Mouse (Mus musculus) frontal cortex, adult (tissue): ENCODE results near the gene Lpcat2.

Experiments
- ATAC-seq: cut with Nextera tagmentation; 2 replicates; pipeline ENCODE4 v1.9.2; 2017; ENCODE audit warnings: mild to moderate bottlenecking, moderate library complexity, mixed read lengths; ENCODE audit not compliant: low TSS enrichment

Gene Lpcat2

DNA sequence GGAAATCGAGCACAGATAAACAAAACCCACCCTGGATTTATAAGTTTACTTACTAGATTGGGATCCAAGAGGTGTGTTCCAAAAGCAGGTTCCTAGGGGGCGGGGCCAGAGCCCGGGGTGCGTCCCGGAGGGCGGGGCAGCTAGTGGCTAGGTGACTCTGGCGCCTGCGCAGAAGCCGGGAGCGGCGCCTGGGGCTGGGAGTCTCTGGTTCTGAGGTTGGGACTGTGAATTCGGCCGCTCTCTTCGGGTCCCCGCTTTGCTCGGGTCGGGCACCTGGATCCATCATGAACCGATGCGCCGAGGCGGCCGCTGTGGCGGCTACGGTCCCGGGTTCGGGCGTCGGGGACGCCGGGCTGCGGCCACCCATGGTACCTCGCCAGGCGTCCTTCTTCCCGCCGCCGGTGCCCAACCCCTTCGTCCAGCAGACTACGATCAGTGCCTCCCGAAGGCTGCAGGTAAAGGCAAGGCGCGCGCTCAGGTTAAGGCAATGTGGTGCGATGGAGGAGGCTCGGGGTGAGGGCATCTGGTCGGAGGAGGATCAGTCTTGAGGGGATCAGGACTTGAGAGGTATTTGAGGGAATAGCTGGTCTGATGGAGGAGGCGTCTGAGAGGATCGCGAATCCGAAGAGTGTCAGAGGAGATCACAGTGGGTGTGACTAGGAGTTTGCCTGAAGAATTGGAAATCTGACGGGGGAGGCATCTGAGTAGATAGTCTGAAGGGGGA lies at the start of gene Lpcat2:
Gene Lpcat2, plus strand, starts transcription at position 169 of the 724 bp plus-strand sequence.
- peak; percentile 91 for ATAC-seq

DNA sequence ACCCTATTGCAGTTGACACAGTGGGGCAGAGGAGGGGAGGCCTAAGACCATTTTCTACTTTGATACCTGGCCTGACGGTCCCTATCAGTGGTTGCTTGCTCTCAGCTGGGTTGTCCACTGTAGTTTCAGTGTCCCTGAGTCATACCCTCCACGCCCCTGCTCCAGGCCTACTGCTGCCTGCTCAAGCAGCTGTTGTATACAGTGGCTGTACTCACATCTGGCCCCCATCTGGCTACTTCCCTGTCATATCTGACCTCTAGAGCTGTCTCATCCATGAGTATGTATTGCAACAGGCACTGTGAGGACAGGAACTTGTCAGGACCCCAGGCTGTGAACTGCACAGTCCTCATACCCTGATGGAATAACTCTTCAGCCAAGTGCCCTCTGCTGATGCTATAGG lies 42.4 kb upstream of the Lpcat2 start:
- ATAC-seq, result no peak

DNA sequence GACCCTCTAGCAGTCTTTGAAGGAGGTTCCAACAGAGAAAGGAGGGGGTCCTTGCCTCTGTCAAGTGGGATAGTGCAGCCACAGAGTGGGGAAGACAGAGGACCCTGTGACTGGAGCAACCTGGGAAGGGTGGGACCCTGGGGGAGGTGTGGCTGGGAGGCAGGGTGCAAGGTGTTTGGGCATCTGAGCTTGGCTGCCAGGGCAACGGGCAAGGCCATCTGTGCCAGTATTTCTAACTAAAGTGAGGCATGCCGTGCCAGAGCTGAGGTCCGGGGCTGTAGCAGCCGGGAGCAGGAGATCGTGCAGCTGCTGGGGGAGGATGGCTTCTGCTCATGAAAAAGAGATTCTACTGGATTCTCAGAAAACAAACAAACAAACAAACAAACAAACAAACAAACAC lies 39.5 kb upstream of the Lpcat2 start:
- ATAC-seq, result no peak

DNA sequence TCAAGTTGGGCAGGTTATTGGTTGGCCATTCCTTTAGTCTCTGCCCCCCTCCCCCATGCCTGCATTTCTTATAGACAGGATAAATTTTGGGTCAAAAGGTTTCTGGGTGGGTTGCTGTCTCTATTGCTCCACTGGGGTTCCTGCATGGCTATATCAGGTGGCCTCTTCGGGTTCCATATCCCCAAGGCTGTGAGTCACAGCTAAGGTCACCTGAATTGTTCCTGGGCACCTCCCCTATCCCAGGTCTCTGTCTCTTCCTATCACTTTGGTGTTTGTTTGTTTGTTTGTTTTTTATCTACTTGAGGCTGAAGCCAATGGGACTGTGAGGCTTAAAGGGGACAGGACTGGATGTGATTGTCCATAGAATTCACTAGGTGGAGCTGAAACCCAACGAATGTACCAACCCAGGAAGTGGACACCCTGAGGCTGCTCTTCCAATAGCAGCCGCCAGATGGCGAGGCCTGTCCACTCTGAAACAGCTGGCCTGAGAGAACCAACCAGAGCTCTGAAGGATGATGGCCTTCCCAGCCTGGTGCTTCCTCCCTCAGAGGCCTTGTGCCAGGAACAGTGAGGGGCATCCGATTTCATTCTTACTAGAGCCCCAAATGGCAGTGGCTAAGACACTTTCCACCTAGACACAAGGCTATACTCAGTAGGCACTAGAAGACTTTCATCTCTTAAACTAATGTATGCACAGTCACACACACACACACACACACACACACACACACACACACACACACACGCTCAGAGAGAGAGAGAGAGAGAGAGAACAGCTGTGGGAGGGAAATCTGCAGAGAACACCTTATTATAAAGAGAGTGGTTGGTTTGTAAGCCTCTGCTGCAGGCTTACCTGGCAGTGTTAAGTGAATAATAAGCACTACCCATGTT lies 37.0 kb upstream of the Lpcat2 start:
- ATAC-seq, result peak; percentile 97

DNA sequence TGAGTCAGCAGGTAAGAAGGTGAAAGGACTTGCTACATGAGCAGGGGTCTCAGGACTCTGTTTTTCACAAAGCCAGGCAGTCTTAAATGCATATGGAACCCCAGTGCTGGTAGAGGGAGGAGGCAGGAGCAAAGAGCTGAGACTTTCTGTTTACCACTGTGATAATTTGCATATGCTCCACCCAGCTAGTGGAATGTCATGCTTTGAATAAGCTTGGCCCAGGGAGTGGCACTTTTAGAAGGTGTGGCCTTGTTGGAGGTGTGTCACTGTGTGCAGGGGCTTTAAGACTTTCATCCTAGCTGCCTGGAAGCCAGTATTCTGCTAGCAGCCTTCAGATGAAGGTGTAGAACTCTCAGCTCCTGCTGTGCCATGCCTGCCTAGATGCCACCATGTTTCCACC lies 34.0 kb upstream of the Lpcat2 start:
- no peak for ATAC-seq

DNA sequence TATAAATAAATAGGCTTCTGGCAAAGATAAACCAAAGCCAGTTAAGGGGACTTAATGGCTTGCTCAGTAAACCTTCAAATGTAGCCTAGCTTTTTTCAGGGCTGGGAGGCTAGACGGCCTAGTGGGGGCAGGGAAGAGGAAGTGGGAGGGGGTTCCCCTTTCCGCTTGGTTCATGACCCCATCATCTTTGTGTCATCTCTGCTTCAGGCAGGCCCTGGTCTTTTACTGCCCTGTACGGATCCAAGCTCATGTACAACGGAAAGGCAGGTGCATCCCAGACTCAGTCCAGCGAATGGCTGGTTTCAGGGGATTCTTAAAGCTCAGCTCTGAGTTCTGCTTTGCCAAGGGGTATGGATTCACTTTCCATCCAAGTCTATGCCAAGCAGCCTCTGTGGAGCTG lies 32.8 kb upstream of the Lpcat2 start:
- no peak for ATAC-seq

DNA sequence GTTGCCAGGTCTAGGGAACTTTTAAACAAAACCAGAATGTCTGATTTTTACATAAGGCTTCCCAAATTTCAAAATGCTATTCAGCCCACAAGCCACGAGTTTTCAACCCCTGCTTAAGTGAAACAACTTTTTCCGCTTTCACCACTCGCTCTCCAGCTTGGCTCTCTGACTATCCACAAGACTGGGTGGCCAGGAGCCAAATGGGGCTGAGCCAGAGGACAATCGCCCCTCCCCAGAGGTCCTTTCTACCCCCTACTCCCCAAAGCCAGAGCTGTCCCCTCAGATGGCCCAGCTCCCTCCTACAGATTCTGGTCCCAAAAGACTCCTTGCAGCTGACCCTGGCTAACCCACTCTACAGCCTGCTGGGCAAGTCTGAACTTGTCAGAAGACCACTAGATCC lies 29.1 kb upstream of the Lpcat2 start:
- no peak for ATAC-seq

DNA sequence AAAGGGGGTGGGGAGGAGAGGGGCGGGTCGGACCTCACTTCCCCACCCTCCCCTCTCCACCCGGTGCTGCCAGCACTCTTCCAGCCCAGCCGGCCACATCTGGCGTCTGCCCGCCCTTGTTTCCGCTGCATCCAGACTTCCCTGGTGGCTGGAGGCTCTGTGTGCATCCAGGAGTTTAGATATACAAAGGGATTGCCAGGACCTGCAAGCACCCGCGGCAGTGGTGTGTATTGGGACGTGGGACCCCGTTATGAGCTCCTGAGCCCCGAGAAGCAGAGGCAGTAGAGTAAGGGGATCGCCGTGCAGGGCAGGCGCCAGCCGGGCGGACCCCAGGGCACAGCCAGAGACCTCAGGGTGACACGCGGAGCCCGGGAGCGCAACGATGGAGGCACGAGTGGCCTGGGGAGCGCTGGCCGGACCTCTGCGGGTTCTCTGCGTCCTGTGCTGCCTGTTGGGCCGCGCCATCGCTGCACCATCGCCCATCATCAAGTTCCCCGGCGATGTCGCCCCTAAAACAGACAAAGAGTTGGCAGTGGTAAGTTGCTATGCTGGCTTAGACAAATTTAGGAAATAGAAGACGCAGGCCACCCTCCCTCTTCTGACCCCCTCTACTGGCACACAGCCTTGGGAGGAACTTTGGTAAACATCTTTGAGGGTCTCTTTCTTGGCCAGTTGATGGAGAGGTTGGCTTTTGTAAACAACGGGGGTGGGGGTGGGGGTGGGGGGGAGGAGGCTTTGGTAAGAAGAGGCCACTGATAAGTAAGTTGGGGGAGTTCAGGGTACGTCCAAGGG lies 27.7 kb upstream of the Lpcat2 start, which contains the start of gene Mmp2:
Gene Mmp2, plus strand, starts transcription at position 49 of the 792 bp plus-strand sequence.
- no peak for ATAC-seq

DNA sequence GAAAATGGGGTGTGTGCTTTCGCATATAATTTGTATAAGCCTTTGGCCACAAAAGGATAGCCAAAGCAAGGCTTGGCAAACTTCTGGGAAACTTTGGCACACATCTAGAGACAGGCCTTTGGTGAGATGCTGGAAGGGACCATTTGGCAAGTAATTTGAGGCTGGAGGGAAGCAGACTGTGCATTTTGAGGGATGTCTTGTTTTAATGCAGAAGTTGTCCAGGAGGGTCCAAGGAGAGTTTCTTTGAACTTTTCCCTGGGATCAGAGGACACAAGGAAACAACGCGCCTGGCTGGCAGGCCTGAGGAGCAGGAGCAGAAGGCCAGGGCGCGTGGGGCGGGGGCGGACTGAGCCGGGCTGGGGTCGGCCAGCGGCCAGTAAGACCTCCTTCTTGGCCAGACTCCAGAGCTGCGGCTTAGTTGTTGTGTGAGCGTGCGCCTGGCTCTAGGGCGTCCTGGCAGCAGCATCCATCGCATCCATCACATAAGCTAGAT lies 26.8 kb upstream of the Lpcat2 start:
- no peak for ATAC-seq

DNA sequence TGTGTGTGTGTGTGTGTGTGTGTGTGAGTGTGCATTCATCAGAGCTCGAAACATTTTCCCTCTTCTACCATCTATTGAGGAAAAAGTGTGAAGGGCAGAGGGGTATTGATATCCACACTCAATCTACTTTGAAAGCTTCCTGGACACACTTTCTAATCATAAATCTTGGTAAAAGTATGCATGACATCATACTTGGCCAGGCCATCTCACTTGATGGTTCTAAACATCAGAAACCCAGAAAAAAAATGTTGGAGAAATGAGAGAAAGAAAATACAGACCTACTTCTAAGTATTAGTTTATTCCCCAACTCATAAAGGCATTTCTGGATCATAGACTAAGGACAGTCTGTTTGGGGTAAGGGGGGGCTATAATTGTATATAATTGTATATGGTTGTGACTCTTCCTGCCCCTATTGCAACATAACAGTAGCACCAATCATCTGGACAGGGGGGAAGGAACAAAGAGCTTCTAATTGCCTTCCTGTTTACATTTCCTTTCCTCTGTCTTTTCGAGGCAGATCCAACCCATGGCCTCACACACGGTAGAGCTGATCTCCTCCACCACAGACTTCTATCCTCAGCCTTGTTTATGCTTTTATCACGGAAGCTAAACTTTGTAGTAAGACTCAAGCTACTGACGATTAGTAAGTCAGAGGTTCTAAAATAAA lies 20.9 kb upstream of the Lpcat2 start:
- no peak for ATAC-seq

DNA sequence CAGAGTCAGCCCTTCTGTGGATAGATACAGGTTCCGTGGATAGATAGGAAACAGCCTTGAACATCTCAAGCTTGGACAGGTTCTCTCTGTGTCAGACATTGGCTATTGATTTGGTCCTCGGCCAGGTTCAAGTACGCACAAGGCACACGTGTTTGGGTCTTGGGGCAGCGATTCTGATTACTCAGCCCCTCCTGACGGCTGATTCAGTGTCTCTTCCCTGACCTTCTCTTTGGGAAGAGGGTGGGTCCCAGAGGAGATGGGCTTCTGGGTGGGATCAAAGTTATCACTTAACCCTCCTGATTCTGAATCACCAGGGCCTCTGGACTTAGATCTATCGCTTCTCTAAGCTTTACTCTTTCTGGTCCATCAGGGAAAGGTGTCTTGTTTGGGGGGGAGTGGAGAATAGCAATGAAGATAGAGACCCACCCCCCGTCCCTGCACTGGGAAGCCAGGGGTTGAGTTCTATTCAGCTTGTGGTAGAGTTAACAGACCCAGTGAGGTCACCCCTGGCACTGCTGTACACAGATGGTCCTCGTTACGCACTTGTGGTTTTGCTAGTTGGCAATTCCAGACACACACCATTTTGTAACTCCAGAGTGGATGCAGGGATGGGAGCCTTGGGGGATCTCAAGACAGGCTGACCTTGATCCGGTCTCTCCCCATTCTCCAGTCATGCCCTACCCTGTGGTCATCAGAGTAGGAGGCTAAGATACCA lies 20.2 kb upstream of the Lpcat2 start:
- no peak for ATAC-seq

DNA sequence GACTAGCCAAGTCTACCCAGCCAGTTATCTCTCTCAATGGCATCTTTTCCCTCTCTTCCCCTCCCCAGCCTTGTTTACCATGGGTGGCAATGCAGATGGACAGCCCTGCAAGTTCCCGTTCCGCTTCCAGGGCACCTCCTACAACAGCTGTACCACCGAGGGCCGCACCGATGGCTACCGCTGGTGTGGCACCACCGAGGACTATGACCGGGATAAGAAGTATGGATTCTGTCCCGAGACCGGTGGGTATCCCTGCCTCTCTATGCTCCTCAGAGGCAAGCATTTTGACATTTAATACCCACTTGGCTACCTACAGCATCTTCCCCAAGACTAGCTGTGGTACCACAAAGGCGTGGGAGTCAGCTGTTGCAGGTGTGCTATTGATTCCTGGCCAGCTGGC lies 19.2 kb upstream of the Lpcat2 start:
- no peak for ATAC-seq

DNA sequence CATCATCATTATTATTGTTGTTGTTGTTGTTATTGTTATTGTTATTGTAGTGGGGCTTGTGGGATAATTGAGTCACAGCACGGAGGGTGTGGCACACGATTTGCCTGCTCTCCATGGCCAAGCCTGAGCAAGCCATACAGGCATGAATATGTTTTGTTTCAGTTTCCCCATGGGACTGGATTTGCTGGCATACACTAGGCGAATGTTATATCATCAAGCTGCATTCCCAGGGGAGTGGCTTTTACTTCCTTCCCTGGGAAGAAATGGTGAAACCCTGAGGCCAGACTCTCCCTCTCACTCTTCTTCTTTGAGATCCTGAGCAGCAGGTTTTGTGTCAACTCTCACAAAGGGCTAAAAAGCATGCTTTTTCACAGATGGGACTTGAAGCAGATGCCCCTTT lies 16.5 kb upstream of the Lpcat2 start:
- ATAC-seq, result no peak

DNA sequence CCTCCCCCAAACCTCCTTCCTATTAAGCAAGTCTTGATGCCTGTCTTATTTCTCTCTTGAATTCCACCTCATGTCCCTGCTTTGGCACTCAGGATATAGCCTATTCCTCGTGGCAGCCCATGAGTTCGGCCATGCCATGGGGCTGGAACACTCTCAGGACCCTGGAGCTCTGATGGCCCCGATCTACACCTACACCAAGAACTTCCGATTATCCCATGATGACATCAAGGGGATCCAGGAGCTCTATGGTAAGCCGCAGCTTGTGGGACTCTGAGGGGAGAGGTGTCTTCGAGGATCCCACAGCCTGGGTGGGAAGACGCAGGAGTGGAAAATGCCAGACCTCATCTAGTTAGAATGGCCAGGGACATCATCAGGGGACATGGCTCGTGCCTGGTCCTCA lies 16.0 kb upstream of the Lpcat2 start:
- ATAC-seq, result no peak

DNA sequence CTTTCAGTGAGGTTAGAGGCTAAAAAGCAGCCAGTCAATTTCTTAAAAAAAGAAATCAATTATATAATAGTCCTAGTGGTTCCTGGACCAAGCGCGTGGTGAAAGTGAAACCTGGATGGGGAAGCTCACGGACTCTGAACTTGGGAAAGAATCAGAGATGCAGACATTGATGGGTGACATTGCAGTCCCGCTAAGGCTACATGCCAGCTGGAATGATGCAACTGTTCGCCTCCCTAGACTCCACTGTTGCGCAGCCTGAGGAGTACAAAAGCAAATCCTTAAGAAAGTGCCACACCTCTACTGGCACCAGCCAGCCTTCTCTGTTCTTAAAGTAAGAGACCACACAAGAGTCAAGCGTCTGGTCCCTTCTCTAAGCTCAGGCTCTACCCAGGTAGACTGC lies 15.3 kb upstream of the Lpcat2 start:
- ATAC-seq, result no peak

DNA sequence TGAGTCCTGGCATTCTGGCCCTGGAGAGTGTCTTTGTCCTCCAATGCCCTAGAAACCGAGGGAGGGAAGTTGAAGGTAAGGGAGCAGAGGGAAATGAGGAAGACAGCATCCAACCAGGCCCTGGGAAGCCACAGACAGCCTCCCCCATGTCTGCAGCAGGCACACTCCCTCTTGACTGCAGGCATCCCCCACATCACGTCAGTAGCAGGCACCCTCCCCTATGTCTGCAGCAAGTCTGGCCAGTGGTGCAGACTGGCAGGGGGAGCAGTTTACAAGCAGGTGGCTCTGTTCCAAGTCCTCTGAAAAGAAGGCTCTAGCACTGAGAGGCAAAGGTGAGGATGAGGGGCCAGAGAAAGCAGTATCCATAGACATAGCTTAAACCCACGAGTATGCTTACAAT lies 8.5 kb upstream of the Lpcat2 start:
- peak; percentile 74 for ATAC-seq

DNA sequence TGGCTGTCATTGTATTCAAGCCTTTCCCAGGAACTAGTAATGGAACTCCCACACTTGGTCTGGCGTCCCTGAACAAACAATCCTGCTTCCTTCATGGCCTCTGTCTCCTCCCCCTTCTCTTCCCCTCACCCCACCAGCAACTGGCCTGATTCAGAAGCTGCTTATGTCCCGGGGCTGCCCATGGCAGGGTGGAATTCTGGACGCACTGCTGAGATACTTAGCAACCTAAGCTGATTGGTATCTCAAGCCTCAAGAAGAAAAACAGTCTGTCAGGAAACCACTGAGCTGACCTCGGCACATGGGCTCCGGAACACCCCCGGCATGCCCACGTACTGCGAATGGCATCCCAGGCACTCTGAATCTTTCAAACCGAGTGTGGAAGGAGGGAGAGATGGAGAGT lies 7.8 kb upstream of the Lpcat2 start:
- ATAC-seq, result no peak

DNA sequence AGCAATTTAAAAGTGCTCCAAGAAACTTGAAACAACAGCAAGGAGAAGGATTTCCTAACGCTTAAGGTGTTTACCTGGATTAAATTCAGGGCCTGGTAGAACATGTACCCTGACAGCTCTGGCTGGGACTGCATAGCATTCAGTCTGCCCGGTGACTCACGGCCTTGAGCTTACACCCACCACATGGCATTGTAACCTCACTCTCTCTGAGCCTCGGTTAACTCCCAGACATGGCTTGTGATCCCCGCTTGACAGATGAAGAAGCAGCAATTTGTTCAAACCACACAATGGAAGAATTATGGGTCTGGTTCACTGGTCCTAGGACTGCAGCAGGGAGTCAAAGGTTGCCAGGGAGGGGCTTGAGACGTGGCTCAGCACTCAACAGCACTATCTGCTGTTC lies 5.9 kb upstream of the Lpcat2 start:
- ATAC-seq, result no peak

DNA sequence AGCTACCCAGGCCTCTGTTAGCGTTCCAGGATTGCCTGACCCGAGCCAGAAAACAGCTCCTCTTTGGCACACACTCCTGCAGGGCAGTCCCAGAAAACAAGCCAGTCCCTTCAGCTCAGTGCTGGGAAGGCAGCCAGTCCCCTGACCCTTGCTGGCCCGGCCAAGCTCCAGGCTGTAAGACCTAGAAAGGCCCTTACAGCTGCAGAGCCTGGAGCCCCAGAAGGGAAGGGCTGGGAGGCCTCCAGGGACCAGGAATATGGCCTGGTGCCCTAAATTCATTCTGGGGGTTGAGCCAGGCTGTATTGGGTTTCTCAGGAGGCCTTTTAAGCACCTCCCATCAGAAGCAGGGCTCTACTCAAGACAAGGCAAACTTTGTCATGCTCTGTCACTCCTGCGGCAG lies 4.9 kb upstream of the Lpcat2 start:
- peak; percentile 67 for ATAC-seq

DNA sequence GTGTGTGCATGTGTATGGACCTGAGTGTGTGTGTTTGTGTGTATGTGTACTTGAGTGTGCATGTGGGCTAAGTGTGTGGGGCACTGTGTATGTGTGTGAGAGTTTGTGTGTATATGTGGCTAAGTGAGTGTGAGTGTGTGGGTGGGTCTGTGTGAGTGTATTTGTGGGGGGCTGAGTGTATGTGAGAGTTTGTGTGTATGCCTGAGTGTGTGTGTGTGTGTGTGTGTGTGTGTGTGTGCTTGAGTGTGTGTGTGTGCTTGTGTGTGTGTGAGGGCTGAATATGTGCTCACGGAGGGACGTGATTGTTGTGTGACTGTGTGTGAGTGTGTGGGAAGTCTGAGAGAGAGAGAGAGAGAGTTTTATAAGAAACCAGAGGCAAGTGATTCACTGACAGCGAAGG lies 3.8 kb upstream of the Lpcat2 start:
- no peak for ATAC-seq
